Mouse (Mus musculus): Measurements from ENCODE around the gene Il21. TPM values are rescaled to one million over a fixed set of nuclear protein-coding genes. Genes with fewer than 3 reads are reported as not detected.

The Il21 gene
- polyA plus RNA-seq, 1 experiment from 2014 or later = not detected

GRCm38 (mm10) chr3:37203984-37204428 lies 28.4 kb downstream of the Il21 start:
- Histone ChIP-seq H3K36me3 (ENCODE audit: control insufficient read depth, insufficient read depth, low read length) (no peaks in the 10 kb centered on the region), H3K9me3 (ENCODE audit: control insufficient read depth, low read length) (no peaks in the 10 kb centered on the region), H3K27me3 (ENCODE audit: control insufficient read depth, insufficient read depth, low read length) (no peaks in the 10 kb centered on the region), H3K9ac (replicated peaks; ENCODE audit: low read length) (peak overlapping the region; percentile 53), H3K4me2 (ENCODE audit: low read length) (peak overlapping the region; percentile 63), H3K4me3 (replicated peaks; ENCODE audit: low read depth, low read length) (peak overlapping the region; percentile 39), H3K27ac (replicated peaks; ENCODE audit: low read depth, low read length) (no peak overlapping the region), H3K4me1 (ENCODE audit: control insufficient read depth, insufficient read depth, low read length) (0 out of 2 replicates have a peak, but pooled peaks cover 4% of the 10 kb centered on the region)
- under 1% methylated on average over 11 of the region's 11 CpGs for WGBS
- DNase-seq = peak; percentile 94
- ATAC-seq (ENCODE audit: low FRiP score, low TSS enrichment) = peak; percentile 75

- Histone ChIP-seq H3K9ac (replicated peaks; ENCODE audit: low read length) (no peak overlapping the region), H3K4me3 (replicated peaks; ENCODE audit: low read depth, low read length) (no peak overlapping the region), H3K27me3 (ENCODE audit: control insufficient read depth, insufficient read depth, low read length) (no peaks in the 10 kb centered on the region), H3K4me2 (ENCODE audit: low read length) (no peak overlapping the region), H3K9me3 (ENCODE audit: control insufficient read depth, low read length) (no peaks in the 10 kb centered on the region), H3K27ac (replicated peaks; ENCODE audit: low read depth, low read length) (no peak overlapping the region), H3K36me3 (ENCODE audit: control insufficient read depth, insufficient read depth, low read length) (no peaks in the 10 kb centered on the region), H3K4me1 (ENCODE audit: control insufficient read depth, insufficient read depth, low read length) (0 out of 2 replicates have a peak, but pooled peaks cover 4% of the 10 kb centered on the region)
- ATAC-seq (ENCODE audit: low FRiP score, low TSS enrichment) (no peak), DNase-seq (no peak)
- WGBS = 48% methylated on average over 7 of the region's 7 CpGs
These were observed 29.6 kb downstream of the Il21 start for GRCm38 (mm10) chr3:37202856-37203255.

- Histone ChIP-seq H3K4me1 (ENCODE audit: control insufficient read depth, insufficient read depth, low read length) (0 out of 2 replicates have a peak, but pooled peaks cover 4% of the 10 kb centered on the region), H3K36me3 (ENCODE audit: control insufficient read depth, insufficient read depth, low read length) (no peaks in the 10 kb centered on the region), H3K4me3 (replicated peaks; ENCODE audit: low read depth, low read length) (no peak overlapping the region), H3K9ac (replicated peaks; ENCODE audit: low read length) (no peak overlapping the region), H3K27me3 (ENCODE audit: control insufficient read depth, insufficient read depth, low read length) (no peaks in the 10 kb centered on the region), H3K9me3 (ENCODE audit: control insufficient read depth, low read length) (no peaks in the 10 kb centered on the region), H3K27ac (replicated peaks; ENCODE audit: low read depth, low read length) (no peak overlapping the region), H3K4me2 (ENCODE audit: low read length) (no peak overlapping the region)
- ATAC-seq (ENCODE audit: low FRiP score, low TSS enrichment) = no peak
- 59% methylated on average over 6 of the region's 6 CpGs for WGBS
- DNase-seq = no peak
These were observed 31.1 kb downstream of the Il21 start for GRCm38 (mm10) chr3:37201122-37201916.

GRCm38 (mm10) chr3:37198302-37198701 lies 34.1 kb downstream of the Il21 start:
- Histone ChIP-seq H3K9ac (replicated peaks; ENCODE audit: low read length) (no peak overlapping the region), H3K4me3 (replicated peaks; ENCODE audit: low read depth, low read length) (no peak overlapping the region), H3K27ac (replicated peaks; ENCODE audit: low read depth, low read length) (no peak overlapping the region), H3K36me3 (ENCODE audit: control insufficient read depth, insufficient read depth, low read length) (no peaks in the 10 kb centered on the region), H3K9me3 (ENCODE audit: control insufficient read depth, low read length) (no peaks in the 10 kb centered on the region), H3K4me1 (ENCODE audit: control insufficient read depth, insufficient read depth, low read length) (no peaks in the 10 kb centered on the region), H3K4me2 (ENCODE audit: low read length) (no peak overlapping the region), H3K27me3 (ENCODE audit: control insufficient read depth, insufficient read depth, low read length) (no peaks in the 10 kb centered on the region)
- ATAC-seq (ENCODE audit: low FRiP score, low TSS enrichment) (no peak), DNase-seq (no peak)
- WGBS = 71% methylated on average over 5 of the region's 5 CpGs

GRCm38 (mm10) chr3:37191953-37192352 lies 40.5 kb downstream of the Il21 start:
- WGBS = 85% methylated on average over 2 of the region's 2 CpGs
- no peaks in the 10 kb centered on the region for H3K36me3 ChIP-seq (ENCODE audit: control insufficient read depth, insufficient read depth, low read length)
- H3K9ac ChIP-seq (replicated peaks; ENCODE audit: low read length) = no peak overlapping the region
- DNase-seq = no peak
- H3K4me3 ChIP-seq (replicated peaks; ENCODE audit: low read depth, low read length) = no peak overlapping the region
- no peak overlapping the region for H3K27ac ChIP-seq (replicated peaks; ENCODE audit: low read depth, low read length)
- no peak for ATAC-seq (ENCODE audit: low FRiP score, low TSS enrichment)
- H3K4me1 ChIP-seq (ENCODE audit: control insufficient read depth, insufficient read depth, low read length) = no peaks in the 10 kb centered on the region
- H3K27me3 ChIP-seq (ENCODE audit: control insufficient read depth, insufficient read depth, low read length) = no peaks in the 10 kb centered on the region
- H3K9me3 ChIP-seq (ENCODE audit: control insufficient read depth, low read length) = no peaks in the 10 kb centered on the region
- no peak overlapping the region for H3K4me2 ChIP-seq (ENCODE audit: low read length)

- Histone ChIP-seq H3K9ac (replicated peaks; ENCODE audit: low read length) (no peak overlapping the region), H3K4me2 (ENCODE audit: low read length) (no peak overlapping the region), H3K36me3 (ENCODE audit: control insufficient read depth, insufficient read depth, low read length) (no peaks in the 10 kb centered on the region), H3K27me3 (ENCODE audit: control insufficient read depth, insufficient read depth, low read length) (no peaks in the 10 kb centered on the region), H3K9me3 (ENCODE audit: control insufficient read depth, low read length) (no peaks in the 10 kb centered on the region), H3K4me3 (replicated peaks; ENCODE audit: low read depth, low read length) (no peak overlapping the region), H3K4me1 (ENCODE audit: control insufficient read depth, insufficient read depth, low read length) (no peaks in the 10 kb centered on the region), H3K27ac (replicated peaks; ENCODE audit: low read depth, low read length) (no peak overlapping the region)
- DNase-seq = no peak
- ATAC-seq (ENCODE audit: low FRiP score, low TSS enrichment) = no peak
- 87% methylated on average over 1 of the region's 1 CpGs for WGBS
These were observed 46.9 kb downstream of the Il21 start for GRCm38 (mm10) chr3:37185534-37185933.

GRCm38 (mm10) chr3:37182415-37183269 lies 49.8 kb downstream of the Il21 start:
- 0 out of 2 replicates have a peak, but pooled peaks have one; percentile 53 for ATAC-seq (ENCODE audit: low FRiP score, low TSS enrichment)
- no peak overlapping the region for H3K4me2 ChIP-seq (ENCODE audit: low read length)
- no peaks in the 10 kb centered on the region for H3K9me3 ChIP-seq (ENCODE audit: control insufficient read depth, low read length)
- peak; percentile 39 for DNase-seq
- H3K4me3 ChIP-seq (replicated peaks; ENCODE audit: low read depth, low read length) = no peak overlapping the region
- no peaks in the 10 kb centered on the region for H3K36me3 ChIP-seq (ENCODE audit: control insufficient read depth, insufficient read depth, low read length)
- H3K27me3 ChIP-seq (ENCODE audit: control insufficient read depth, insufficient read depth, low read length) = no peaks in the 10 kb centered on the region
- no peak overlapping the region for H3K27ac ChIP-seq (replicated peaks; ENCODE audit: low read depth, low read length)
- H3K9ac ChIP-seq (replicated peaks; ENCODE audit: low read length) = no peak overlapping the region
- WGBS = 22% methylated on average over 16 of the region's 16 CpGs
- no peaks in the 10 kb centered on the region for H3K4me1 ChIP-seq (ENCODE audit: control insufficient read depth, insufficient read depth, low read length)

GRCm38 (mm10) chr3:37181041-37181440 lies 51.4 kb downstream of the Il21 start:
- Histone ChIP-seq H3K27me3 (ENCODE audit: control insufficient read depth, insufficient read depth, low read length) (no peaks in the 10 kb centered on the region), H3K36me3 (ENCODE audit: control insufficient read depth, insufficient read depth, low read length) (no peaks in the 10 kb centered on the region), H3K9me3 (ENCODE audit: control insufficient read depth, low read length) (no peaks in the 10 kb centered on the region), H3K4me2 (ENCODE audit: low read length) (no peak overlapping the region), H3K9ac (replicated peaks; ENCODE audit: low read length) (no peak overlapping the region), H3K4me3 (replicated peaks; ENCODE audit: low read depth, low read length) (no peak overlapping the region), H3K27ac (replicated peaks; ENCODE audit: low read depth, low read length) (no peak overlapping the region), H3K4me1 (ENCODE audit: control insufficient read depth, insufficient read depth, low read length) (no peaks in the 10 kb centered on the region)
- ATAC-seq (ENCODE audit: low FRiP score, low TSS enrichment) = no peak
- 16% methylated on average over 2 of the region's 2 CpGs for WGBS
- peak; percentile 8 for DNase-seq

Data from midbrain, embryonic 14.5 days (tissue).